Comparison of ENCODE assay signal across 16 mouse cellular contexts in the genomic region with DNA sequence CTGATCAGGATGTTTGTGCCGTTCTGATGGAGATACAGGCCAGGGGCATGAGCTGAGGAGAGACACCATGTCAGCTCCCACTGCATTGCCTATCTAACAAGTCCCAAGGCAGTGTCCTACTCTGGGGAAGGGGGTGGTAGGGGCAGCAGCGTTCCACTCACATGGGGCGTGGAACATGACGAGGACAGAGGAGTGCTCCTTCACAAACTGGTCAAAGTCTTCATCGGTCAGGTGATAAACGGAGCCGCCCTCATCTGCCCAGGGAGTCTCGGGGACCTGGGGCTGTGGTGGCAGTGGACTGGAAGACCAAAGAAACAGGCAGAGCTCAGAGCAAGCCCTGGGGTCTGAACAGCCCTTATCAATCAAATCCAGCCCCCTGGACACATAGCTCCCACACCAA. TPM values are rescaled to one million over a fixed set of nuclear protein-coding genes. Genes with fewer than 3 reads are reported as not detected.
A peak's percentile ranks its signal among the peaks of the same experiment; 100 is the strongest.
DNase-seq lines count a peak whose midpoint lies in the region; ATAC-seq lines count a peak whose summit lies in the region.
"Had no signal": no experiment of that assay in that cellular context is flagged by ENCODE, and none has a peak within 500 bp of the region (broad histone marks: within the 10 kb centered on the region; RNA-seq: fewer than 3 reads in every experiment).

No protein-coding gene starts in this region.

- no peak overlapping the region for H3K4me3 ChIP-seq in kidney, embryonic 16.5 days (ENCODE audit: low read length)
- no peak overlapping the region for H3K4me3 ChIP-seq in midbrain, embryonic 15.5 days
- H3K4me3 ChIP-seq: embryonic facial prominence, embryonic 12.5 days; forebrain, embryonic 15.5 days; heart, adult 2 months; heart, embryonic 15.5 days; hindbrain, embryonic 13.5 days had no signal

- 77% methylated on average over 8 of the region's 8 CpGs for WGBS in kidney, embryonic 16.5 days
- 91% methylated on average over 8 of the region's 8 CpGs for WGBS in midbrain, embryonic 15.5 days

- H3K9me3 ChIP-seq in kidney, embryonic 16.5 days (ENCODE audit: low read length) = no peaks in the 10 kb centered on the region
- no peaks in the 10 kb centered on the region for H3K9me3 ChIP-seq in midbrain, embryonic 15.5 days
- H3K9me3 ChIP-seq: embryonic facial prominence, embryonic 12.5 days; forebrain, embryonic 15.5 days; heart, embryonic 15.5 days; hindbrain, embryonic 13.5 days had no signal

- intact Hi-C loops in gastrocnemius, postnatal 14 days (cut with DNase I; ENCODE audit: low total_unique reads) = loop anchor here (10.0 kb wide), 1 partner anchor 202 kb away; no protein-coding TSS in a partner anchor

- H3K27me3 ChIP-seq in kidney, embryonic 16.5 days (ENCODE audit: insufficient read depth, low read length) = no peaks in the 10 kb centered on the region
- H3K27me3 ChIP-seq in midbrain, embryonic 15.5 days (replicated peaks) = no peaks in the 10 kb centered on the region
- H3K27me3 ChIP-seq: embryonic facial prominence, embryonic 12.5 days; forebrain, embryonic 15.5 days; heart, embryonic 15.5 days; hindbrain, embryonic 13.5 days; Patski had no signal

- ATAC-seq in kidney, embryonic 16.5 days (ENCODE audit: low FRiP score, low TSS enrichment) = peak; percentile 51
- ATAC-seq in midbrain, embryonic 15.5 days (replicated peaks) = no peak
- ATAC-seq: forebrain, embryonic 15.5 days had no signal

- peak; percentile 36 for DNase-seq in kidney, adult 11 months
- DNase-seq in kidney, adult 8-10 months = peak; percentile 12 to 39
- peak; percentile 27 to 67 for DNase-seq in kidney, postnatal 25 days
- DNase-seq in embryo, embryonic 10.5 days (ENCODE audit: low spot score) = no peak
- DNase-seq in right cerebral cortex, postnatal 10 days (ENCODE audit: low spot score in 2 of 2) = no peak
- no peak for DNase-seq in gastrocnemius, postnatal 14 days
- DNase-seq: adrenal gland, adult 8-10 months had no signal

- H3K9ac ChIP-seq in kidney, embryonic 16.5 days (replicated peaks; ENCODE audit: low read length) = no peak overlapping the region
- no peak overlapping the region for H3K9ac ChIP-seq in midbrain, embryonic 15.5 days
- H3K9ac ChIP-seq: embryonic facial prominence, embryonic 12.5 days; forebrain, embryonic 15.5 days; heart, embryonic 15.5 days; hindbrain, embryonic 13.5 days had no signal

- H3K27ac ChIP-seq in kidney, embryonic 16.5 days (ENCODE audit: low read length) = peak overlapping the region; percentile 82
- H3K27ac ChIP-seq in midbrain, embryonic 15.5 days = no peak overlapping the region
- H3K27ac ChIP-seq: embryonic facial prominence, embryonic 12.5 days; forebrain, embryonic 15.5 days; heart, adult 2 months; heart, embryonic 15.5 days had no signal

- no peak overlapping the region for H3K4me2 ChIP-seq in kidney, embryonic 16.5 days (replicated peaks; ENCODE audit: low read depth, low read length)
- no peak overlapping the region for H3K4me2 ChIP-seq in midbrain, embryonic 15.5 days
- H3K4me2 ChIP-seq: embryonic facial prominence, embryonic 12.5 days; forebrain, embryonic 15.5 days; heart, embryonic 11.5 days; heart, embryonic 15.5 days; hindbrain, embryonic 13.5 days had no signal

- peaks cover 29% of the 10 kb centered on the region for H3K4me1 ChIP-seq in kidney, embryonic 16.5 days (ENCODE audit: insufficient read depth, low read length)
- peaks cover 9% of the 10 kb centered on the region for H3K4me1 ChIP-seq in midbrain, embryonic 15.5 days
- H3K4me1 ChIP-seq: embryonic facial prominence, embryonic 12.5 days; forebrain, embryonic 15.5 days had no signal

- H3K36me3 ChIP-seq in kidney, embryonic 16.5 days (ENCODE audit: insufficient read depth, low read length) = no peaks in the 10 kb centered on the region
- no peaks in the 10 kb centered on the region for H3K36me3 ChIP-seq in midbrain, embryonic 15.5 days (replicated peaks)
- H3K36me3 ChIP-seq: forebrain, embryonic 15.5 days; heart, embryonic 15.5 days; hindbrain, embryonic 13.5 days had no signal

RNA-seq across cellular contexts. Expression of gene Sec22a, which starts 59.0 kb away (rescaled TPM):
- 50.4 and 50.8 TPM in 2 replicates for polyA plus RNA-seq in kidney, embryonic 16.5 days (2015; fragmentation: Nextera tagmentation; extraction: Ambion mirVana)
- polyA plus RNA-seq in midbrain, embryonic 15.5 days (2015; fragmentation: Nextera tagmentation; extraction: Ambion mirVana) = 36.8 and 40.6 TPM in 2 replicates
- total RNA-seq in gastrocnemius, postnatal 14 days (2021) = 1 to 10 TPM; 6.2 to 6.9 TPM

Comparison
In these comparisons a context has a peak if more than half of its experiments do, and no peak if none do; other contexts are left out.
1. DNase-seq: peak in kidney, adult 11 months (single experiment), kidney, adult 8-10 months (2 of 2) and kidney, postnatal 25 days (2 of 2); none in embryo, embryonic 10.5 days (single experiment), right cerebral cortex, postnatal 10 days (0 of 2) and gastrocnemius, postnatal 14 days (single experiment).